Mouse (Mus musculus) T-cell, adult 66 days (primary cell): ENCODE results near the gene Lcn4. TPM values are rescaled to one million over a fixed set of nuclear protein-coding genes. Genes with fewer than 3 reads are reported as not detected.

Source experiments
- total RNA-seq, 2 experiments: library from RNA; stranded (reverse); gene quantifications; 3 replicates in 1 of 2; 4 replicates in 1 of 2; pipeline ENCODE4 v1.2.4; 2023

Lcn4 gene
- 10 to 100 TPM; 10.2 to 13.5 TPM for total RNA-seq

DNA sequence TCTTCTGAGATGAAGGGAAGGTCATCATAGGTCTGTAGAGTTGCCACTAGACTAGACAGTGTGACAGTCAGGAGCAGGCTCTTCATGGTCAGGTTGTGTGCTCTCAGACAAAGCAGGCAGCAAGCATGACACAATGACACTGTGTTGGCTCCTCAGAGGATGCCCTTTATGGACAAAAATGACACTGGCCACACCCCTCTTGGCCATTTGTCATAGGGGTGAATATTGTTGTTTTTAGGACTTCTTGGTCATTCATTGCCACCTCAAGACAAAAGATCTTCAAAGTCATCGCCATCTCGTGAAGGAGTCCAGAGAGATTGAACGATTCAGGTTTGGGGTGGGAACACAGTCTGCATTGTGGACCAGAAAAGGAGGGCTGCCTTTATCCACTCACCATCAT, at the start of gene Lcn4:
Gene Lcn4, minus strand, starts transcription at position 101 of the 400 bp plus-strand sequence.

DNA sequence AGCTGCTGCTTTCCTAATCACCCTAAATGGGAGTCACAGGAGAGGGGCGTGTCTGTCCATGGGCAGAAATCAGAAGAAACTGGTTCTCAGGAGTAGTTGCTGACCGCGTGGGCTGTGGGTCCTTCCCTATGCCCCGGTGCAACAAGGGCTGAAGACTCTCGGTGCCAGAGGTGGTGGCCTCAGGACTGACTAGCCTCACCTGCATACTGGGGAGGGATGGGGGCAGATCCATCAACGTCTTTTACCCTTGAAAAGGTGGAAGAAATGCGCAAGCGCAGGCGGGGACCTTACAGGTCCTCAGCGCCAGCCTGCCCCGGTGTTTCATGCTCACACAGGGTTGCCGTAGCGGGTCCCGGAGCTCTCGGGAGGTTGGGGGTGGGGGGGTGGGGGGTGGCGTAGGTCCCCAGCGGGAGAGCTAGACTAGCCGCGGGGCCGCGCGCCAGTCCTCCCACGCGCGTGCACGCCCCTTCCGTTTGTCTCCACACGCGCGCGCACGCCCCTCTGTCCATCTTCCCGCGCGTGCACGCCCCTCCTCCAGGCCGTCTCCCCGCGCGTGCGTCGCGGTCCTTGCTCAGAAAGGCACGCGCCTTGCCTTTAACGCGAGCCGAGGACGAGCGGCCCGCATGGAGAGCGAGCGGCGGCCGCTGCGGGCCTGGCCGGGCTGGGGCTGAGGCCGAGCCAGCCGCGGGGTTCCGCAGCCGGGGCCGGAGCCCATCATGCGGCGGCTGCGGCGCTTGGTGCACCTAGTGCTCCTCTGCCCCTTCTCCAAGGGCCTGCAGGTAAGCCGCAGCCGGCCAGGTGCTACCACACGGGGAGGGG, 43.0 kb downstream of the Lcn4 start, which contains the start of gene Fam69b:
Gene Fam69b, plus strand, starts transcription at position 537 of the 819 bp plus-strand sequence.

Other genes starting within 250 kb of the Lcn4 start
- 10 to 100 TPM; 79.3 to 91.7 TPM for gene Sec16a, start 226.1 kb downstream of the Lcn4 start, total RNA-seq
- 100 to 1,000 TPM; 134 to 135 TPM for gene Notch1, start 154.6 kb downstream of the Lcn4 start, total RNA-seq
- 1 to 10 TPM in 1 of 2 experiments, not detected in 1; 4.3 TPM for gene Egfl7, start 91.3 kb downstream of the Lcn4 start, total RNA-seq
- gene Gm20532, start 84.6 kb downstream of the Lcn4 start, total RNA-seq, result not detected
- 10 to 100 TPM; 12.5 to 17.0 TPM for gene Agpat2, start 66.9 kb downstream of the Lcn4 start, total RNA-seq
- gene Fam69b, start 42.8 kb downstream of the Lcn4 start, total RNA-seq, result 1 to 10 TPM in 1 of 2 experiments, under 1 TPM in 1; 0.95 to 1.2 TPM
- gene Abo, start 193.7 kb upstream of the Lcn4 start, total RNA-seq, result not detected
- gene Surf6, start 231.6 kb upstream of the Lcn4 start, total RNA-seq, result 10 to 100 TPM; 66.6 to 79.3 TPM
- 10 to 100 TPM; 21.7 to 25.8 TPM for gene Med22, start 239.4 kb upstream of the Lcn4 start, total RNA-seq
- 100 to 1,000 TPM; 882 to 950 TPM for gene Rpl7a, start 239.5 kb upstream of the Lcn4 start, total RNA-seq
- 10 to 100 TPM; 57.0 to 61.8 TPM for gene Surf2, start 245.1 kb upstream of the Lcn4 start, total RNA-seq
- gene Surf1, start 245.2 kb upstream of the Lcn4 start, total RNA-seq, result 10 to 100 TPM; 62.7 to 72.0 TPM